Mouse (Mus musculus): ENCODE results near the gene Mageb16. TPM values are rescaled to one million over a fixed set of nuclear protein-coding genes. Genes with fewer than 3 reads are reported as not detected.

Gene Mageb16
- total RNA-seq (2021): 1 to 10 TPM; 1.2 to 1.8 TPM
- long read RNA-seq: 0 reads

DNA sequence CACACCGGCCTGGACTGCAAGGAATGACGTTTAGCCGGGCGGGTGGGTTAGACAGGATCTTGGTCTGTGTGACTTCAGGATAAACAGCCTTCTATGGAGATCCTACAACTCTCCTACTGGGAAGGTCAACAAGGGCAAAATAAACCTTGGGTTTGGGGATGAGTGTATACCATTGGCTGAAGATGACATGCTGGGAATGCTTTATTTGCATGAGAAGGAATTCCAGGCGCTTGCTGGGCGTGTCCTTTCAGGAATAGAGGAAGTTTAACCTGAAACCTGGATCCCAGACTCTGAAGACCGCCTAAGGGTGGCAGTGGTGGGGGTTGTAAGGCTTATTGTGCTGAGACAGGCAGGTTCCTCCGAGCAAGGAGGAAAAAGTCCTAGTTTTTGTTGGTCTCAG, at the start of gene Mageb16:
Gene Mageb16 (minus strand): TSS at position 25 of the 400 bp plus-strand sequence.
- DNase-seq (ENCODE audit: low spot score in 2 of 2): no peak

DNA sequence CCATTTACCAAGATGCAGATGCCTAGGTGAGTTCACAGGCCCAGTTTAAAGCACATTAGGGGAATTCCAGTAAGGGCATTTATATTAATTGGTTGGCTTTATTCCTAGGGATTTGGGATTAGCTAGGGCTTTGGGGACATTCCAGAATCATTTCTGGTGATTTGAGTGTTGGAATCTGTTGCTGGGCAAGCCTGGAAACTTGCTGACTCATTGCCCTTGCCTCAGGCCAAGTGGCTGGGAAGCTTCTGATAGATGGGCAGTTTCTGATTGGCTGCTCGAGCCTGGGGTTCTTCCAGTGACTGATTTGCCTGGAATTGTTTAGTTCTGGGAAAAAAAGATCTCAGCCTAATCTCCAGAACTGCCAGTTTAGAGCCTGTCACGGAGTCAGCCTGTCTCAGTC, 20.1 kb downstream of the Mageb16 start:
- no peak for DNase-seq (ENCODE audit: low spot score in 2 of 2)

DNA sequence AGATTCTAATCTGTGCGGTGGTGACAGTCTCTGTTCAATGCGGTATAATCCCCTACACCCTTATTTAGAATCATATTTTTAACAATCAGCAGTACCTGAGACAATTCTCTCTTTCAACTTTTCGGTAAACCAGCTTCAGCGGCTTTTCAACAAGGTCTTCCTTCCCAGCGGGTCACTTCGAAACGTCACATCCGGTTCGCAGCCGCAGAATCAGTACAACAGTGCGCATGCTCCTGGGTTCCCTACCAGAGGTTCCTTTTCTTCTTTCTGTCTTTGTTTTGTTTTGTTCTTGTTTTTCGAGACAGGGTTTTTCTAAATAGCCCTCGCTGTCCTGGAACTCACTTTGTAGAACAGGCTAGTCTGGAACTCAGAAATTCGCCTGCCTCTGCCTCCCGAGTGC, 35.8 kb downstream of the Mageb16 start:
- DNase-seq (ENCODE audit: low spot score in 2 of 2): no peak

DNA sequence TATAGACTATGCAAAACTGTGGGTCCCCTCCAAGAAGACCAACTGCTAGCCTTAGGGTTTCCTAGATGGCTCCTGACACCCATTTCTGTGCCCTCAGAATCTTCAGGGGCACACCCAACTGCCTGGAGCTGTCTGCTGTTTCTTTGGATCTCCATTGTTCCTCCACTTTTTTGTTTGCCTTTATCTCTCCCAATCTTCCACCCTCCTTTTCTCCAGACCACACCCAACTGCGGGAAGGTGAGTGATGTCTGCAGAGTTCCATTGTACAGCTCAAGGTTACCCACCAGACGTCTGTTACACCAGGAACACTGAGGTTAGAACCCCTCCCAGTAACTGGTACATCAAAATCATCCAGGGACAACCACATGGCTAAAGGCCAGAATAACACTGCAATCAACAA, 64.8 kb downstream of the Mageb16 start:
- DNase-seq (ENCODE audit: low spot score in 2 of 2): no peak

Other genes starting within 250 kb of the Mageb16 start
- gene Gm7173, start 154.2 kb downstream of the Mageb16 start, total RNA-seq (2021): 1 to 10 TPM; 1.5 to 1.7 TPM